Mouse (Mus musculus) adrenal gland, postnatal 4 days (tissue): ENCODE results near the gene Mast4. TPM values are rescaled to one million over a fixed set of nuclear protein-coding genes. Genes with fewer than 3 reads are reported as not detected.
A peak's percentile ranks its signal among the peaks of the same experiment; 100 is the strongest.

ENCODE experiments used
- DNase-seq, 2 experiments: peaks; one replicate each; pipeline ENCODE4 v3.0.0; 2021 to 2022; ENCODE audit warnings: low spot score in 2 of 2, mixed read lengths in 2 of 2
- total RNA-seq, 2 experiments: library from RNA; stranded (reverse); gene quantifications; 2 replicates each; pipeline ENCODE4 v1.2.3; 2021

The Mast4 gene
- total RNA-seq, 2 experiments from 2014 or later: 75.3 to 80.7 TPM

DNA sequence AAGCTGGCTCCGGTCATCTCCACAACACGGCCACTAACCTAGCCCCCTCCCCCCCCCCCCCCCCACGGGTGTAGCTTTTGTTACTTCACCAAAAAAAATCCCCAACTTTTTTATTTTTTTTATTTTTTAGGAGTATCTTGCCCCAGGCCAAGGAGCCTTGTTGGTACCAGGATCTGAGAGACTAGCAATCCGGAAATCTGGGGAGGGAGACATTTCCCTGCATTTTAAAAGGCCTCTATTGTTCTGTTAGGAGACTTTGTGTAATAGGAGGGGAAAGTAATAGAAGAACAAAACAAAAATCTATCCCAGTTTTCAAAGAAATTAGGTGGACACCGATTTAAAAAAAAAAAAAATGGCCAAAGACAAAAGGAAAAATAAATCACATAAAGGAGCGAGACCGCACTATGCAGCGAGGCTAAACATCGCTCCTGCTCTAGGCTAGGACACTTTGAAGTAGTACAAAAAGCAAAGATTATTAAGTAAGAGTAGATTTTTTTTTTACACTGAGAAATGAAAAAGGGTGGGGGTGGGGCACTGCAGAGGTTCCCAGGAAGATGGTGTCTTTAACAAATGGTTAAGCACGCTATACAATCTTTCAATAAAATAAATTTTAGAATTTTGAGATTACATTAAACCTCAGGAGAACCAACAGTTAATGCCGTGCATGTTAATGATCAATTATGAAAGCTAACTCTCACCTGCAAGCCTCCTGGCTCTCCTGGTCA lies 462.8 kb downstream of the Mast4 start:
- DNase-seq: no peak

DNA sequence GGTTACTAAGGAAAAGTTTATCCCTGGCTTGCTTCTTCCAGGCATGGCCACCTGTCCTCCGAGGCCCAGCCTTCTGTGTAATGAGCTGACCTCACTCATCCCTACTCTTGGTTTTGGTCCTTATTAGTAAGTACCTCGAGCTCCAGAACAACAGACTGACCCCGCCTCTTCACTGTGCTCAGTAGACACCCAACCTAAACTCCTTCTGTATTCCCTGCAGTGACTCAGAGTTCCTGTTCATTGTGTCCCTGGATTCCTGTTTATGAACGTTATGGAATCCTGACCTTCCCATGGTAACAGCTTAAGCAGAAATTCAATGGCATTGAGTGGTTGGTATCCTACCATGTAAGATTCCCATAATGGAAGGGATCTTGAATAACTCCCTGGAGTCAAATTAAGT lies 464.8 kb downstream of the Mast4 start:
- no peak for DNase-seq

DNA sequence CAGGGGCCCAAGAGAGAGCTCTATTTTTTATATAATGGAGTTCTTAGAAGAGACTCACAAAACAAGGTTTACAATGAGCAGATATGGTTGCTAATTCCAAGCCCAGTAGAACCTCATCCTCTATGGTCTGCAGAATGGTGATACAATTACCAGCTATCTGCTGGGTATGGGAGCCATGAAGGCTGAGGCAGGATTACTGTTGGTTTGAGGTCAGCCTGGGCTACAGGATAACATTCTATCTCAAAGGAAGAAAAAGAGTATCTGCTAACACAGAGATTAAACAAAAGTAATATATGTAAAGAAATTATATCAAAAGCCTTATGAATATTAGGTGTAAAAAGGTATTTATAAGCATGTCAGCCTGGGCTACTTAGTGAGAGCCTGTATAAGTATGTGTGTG lies 467.5 kb downstream of the Mast4 start:
- DNase-seq: no peak

DNA sequence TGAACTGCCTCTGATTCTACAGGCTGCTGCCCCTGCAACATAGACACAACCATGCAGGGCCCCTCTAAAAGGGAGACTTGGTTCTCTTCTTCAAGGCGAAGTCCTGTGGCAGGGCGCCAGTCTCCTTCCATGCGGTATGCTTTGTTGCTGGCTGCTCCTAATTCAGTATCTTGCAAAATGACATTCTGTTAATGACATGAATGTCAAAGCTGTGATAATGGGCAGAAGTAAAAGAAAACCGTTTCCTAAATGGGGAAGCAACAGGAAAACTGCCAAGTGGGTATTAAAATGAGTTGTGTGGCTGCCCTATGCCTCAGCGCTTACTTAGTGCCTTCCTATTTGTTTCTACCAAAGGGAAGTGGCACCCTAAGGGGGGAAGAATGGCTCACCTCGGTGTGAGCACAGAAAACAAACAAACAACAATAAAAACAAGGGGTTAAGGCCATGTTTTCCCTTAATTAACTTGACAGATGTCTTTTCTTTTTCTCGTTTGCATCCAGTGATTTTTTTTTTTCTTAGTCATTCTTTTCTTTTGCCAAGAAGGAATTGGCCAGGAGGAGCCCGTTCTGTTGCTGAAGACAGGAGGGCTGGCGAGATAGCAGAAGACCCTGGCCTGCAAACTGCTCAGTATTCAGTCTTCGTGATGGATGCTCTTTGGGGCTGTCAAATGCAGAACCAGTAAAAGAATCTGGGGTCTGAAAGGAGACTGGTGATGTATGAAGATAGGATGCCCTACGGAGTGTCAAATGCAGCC lies 468.1 kb downstream of the Mast4 start:
- DNase-seq: no peak

DNA sequence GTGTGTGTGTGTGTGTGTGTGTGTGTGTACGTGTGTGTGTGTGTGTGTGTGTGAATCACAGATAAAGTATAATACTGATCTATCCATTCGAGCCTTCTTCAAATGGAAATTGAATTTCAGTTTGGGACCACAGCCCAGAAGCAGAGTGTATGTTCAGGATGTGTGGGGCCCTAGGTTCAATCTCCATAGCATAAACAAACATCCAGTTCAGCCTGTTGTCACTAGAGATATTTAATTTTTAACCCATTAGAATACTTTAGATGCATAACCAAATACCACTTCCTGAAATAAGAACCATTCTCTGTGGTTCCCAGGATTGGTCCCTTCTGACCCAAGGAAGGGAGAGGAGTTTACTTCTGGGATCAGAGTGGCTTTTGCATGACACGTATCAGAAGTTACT lies 468.8 kb downstream of the Mast4 start:
- DNase-seq: no peak

DNA sequence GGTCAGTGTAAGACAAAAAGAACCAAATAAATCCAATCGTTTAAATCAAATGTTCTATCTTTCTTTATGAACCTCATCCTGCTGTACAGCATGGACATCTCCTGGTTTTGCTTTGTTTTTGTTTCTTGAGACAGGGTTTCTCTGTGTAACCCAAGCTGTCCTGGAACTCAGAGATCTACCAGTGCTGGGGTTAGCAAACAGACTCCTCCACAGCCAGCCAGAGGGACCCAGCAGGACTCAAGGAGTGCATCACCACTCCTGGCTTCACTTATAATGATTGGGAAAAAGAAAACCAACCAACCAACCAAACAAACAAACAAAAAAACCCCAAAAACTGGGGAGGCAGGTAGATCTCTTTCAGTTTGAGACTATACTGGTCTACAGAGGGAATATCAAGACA lies 469.5 kb downstream of the Mast4 start:
- no peak for DNase-seq

DNA sequence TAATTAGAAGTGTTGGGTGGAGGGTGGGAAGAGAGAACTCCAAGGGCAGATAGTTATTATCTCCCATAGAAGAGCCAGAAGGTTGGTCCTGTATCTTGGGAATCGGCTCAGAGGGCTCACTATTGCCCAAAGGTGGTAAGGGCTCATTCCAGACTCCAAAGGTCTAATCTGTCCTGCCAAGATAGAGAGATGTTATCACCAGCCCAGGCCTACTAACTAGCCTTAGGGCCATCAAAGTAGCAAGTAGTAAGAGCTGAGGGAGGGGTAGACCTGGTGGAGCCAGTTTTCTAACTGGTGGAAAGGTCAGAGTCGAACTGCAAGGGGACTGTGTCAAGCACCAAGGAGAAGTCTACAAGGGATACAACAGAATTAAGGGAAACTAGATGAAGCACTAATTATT lies 470.2 kb downstream of the Mast4 start:
- no peak for DNase-seq

DNA sequence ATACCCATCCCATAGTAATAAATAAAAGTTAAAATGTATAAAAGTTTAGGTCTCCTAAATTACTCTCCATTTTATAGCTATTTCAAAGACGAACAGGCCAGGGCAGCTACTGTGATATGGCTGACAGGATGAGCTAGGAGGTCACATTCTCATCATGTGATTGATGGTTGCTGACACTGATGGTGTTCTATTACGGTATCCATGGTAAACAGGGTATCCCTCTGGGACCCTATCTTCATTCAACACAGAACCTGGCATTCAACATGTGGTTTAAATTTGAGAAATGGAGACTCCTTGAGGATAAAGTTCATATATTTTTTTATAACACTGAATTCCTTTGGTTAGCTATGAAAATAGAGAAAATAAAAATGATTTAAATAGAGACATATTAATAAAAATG lies 471.3 kb downstream of the Mast4 start:
- no peak for DNase-seq

DNA sequence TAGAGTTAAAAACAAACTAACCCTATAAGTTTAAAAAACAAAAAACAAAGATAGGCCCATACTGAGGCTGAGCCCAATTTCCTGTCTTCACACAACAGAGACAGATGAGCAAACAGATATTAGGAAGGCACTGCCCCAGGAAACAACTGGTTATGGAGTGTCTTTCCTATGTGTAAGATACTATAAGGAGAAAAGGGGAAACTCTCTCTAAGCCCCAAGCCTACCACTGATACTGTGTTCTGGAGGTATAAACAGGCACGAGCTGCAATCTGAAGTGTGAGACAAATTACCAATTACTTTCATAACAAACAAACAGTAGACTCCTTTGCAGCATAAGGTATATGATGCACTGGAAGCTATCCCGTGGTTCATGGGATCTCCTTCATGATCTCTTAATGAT lies 471.9 kb downstream of the Mast4 start:
- no peak for DNase-seq

DNA sequence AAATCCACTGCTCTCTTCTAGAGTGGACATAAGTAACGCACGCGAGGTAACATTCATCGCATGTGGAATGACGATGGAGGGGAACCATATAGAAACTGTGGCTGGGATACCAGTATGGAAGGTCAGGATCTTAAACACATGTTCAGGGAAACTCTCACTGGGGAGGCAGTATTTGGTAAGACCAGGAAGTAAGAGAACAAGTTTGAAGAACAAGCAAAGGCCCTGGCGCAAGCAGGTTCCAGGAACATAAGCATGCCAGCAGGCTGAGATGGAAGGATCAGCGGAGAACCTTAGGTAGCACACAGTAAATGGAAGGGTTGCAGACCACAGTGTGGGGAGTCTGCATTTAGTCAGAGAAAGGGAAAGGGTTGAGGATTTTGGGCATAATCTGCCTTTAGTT lies 473.6 kb downstream of the Mast4 start:
- no peak for DNase-seq

DNA sequence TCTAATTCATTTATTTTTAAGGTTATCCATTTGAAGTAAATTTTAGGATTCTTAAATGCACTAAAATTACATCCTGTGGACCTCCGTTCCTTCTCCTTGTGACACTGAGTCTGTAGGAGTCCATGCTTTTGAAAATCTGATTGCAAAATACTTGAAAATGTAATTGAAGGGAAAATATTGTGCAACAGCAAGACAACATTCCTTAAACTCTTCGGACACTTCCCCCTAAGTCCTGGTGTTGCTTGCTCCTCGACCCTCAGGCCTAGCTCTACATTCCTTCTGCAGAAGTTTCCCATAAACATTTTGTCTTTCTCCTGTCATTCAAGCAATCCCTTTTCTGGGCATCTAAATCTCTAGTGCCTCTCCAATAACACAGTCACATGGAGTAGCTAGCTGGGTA lies 474.2 kb downstream of the Mast4 start:
- no peak for DNase-seq

DNA sequence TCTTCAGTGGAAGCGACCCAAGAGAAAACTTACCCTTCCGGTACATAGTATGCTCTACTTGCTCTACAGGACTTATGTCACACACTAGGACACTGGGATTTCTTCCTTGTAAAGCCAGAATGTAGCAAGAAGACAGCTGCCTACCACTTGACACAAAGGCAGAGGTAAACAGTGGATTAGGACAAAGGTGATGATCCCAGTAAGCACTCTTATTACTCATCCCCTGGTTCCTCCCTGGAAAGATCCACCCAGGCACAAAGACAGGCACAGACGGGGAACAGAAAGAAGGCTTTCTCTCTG lies 476.8 kb downstream of the Mast4 start:
- no peak for DNase-seq

DNA sequence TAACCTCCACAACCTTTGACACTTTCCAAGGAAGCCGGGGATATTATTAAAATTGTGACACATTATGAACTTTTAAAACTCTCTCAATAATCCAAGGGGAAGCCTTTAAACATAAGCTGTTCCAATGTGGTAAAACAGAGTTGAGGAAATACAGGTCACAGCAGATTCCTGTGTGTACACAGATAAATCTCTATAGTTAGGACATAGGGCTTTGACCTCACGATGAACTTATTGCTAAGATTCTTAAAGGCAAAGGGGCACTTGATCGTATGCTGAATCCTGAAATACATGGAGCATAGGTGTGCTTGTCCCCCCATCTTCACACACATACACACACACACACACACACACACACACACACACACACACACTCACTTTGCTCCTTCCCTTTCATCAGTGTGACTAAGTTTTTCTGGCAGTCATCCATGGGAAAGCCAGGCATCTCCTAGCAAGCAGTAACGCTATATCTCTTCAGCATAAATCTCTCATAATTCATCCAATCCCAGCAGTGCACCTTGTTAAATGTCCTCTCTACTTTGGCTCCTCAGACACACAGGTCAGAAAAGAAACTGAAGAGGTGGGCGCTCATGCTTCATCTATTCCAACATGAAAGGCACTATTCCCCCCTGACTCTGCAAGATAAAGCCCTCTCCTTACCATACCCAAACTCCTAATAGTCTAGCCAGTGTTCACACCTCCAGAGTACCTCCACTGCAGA lies 477.3 kb downstream of the Mast4 start:
- DNase-seq: peak in 1 of 2 experiments; percentile 12

DNA sequence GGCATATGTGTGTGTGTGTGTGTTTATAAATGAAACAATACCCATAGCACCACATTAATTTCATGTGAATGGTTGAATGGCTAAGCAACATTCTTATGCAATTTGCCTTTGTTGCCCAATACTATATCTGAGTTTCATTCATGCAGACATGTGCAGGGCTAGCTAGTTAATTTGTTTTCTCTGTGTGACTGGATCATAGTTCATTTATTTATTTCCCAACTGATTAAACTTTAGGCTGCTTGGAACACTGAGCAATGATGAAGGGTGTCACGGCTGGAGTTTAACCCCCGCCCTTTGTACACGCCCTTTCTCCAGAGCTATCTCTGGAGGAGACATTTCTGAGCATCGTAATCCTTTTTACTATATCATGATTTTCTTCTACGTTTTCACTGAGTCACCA lies 481.4 kb downstream of the Mast4 start:
- DNase-seq: no peak

DNA sequence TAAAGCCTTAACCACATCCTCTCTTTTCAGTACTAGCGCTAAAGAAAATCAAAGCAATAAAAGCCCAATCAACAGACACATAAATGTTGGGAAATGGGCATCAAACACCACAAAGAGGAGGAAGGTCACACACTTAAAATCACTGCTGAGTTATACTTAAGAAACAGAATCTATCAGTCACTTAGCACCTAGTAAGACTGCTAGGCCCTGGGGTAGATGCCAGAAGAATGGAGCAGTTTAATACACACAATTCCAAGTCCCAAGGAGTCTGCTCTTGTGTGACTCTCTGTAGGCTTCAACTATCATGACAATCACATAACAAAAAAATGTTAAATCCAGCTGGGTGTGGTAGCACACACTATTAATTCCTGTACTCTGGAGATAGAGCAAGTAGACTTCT lies 483.0 kb downstream of the Mast4 start:
- DNase-seq: no peak

DNA sequence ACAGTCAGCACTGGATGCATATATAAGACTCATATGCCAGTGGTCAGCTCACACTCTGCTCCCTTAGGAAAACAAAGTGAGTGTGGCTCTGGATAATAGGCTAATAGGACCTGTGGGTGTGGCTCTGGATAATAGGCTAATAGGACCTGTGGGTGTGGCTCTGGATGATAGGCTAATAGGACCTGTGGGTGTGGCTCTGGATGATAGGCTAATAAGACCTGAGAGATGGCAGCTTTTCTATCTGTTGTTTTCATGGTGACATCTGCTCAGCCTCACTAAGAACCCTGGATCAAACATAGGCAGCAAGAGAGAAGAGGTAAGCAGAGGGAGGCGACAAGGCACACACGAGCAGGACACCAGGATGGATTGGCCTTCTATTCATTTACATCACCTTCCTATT lies 483.7 kb downstream of the Mast4 start:
- DNase-seq: no peak

DNA sequence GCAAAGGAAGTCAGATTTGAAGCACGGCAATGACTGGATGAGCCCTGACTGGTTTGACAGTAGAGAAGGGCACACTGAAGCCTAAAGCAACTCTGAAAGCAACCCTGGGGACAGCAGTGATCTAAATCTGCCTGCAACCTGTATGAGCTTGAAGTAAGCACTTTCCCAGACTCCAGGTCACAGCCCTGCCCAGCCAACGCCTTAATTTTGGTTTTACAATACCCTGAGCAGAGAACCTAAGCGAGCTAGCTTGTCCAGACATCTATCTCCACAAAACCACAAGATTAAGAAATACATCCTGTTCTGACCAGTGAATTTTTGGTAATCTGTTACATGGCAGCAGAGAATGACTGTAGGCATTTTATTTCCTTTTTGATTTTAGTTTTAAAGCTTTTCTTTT lies 485.2 kb downstream of the Mast4 start:
- no peak for DNase-seq

DNA sequence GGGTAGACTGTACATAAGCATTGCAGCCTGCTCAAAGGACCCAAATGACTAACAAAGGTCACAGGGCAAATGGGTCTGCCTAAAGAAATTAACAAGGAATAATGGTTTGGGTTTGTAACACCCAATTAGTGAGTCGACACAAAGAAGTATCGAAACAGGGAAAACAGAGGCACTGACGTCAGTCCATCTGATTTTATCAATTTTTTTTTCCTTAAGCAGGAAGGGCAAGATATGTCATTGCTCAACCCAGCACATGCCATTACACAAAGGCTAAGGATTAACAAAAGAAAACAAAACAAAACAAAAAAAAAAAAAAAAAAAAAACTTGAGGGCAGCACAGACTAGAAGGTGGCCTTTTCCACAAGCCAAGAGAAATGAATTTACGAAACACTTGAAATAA lies 487.8 kb downstream of the Mast4 start:
- DNase-seq: no peak

DNA sequence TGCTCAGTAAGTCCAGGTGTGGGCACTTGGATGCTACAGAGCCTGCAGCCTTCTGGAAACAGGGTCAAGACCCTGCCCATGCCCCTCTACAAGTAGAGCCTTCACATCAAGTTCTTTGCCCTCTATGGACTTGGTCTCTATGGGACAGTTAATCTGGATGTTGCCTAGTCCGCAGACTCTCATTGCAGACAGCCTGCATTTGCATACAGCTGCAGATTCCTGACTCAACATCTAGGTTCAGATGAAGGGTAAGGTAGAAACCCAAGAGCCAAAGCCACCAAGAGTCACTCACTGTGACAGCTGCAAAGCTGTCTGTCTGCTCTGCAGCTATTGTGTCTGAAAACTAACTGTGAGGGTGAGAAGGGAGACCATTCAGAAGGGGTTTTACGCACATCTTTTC lies 491.6 kb downstream of the Mast4 start:
- DNase-seq: no peak

DNA sequence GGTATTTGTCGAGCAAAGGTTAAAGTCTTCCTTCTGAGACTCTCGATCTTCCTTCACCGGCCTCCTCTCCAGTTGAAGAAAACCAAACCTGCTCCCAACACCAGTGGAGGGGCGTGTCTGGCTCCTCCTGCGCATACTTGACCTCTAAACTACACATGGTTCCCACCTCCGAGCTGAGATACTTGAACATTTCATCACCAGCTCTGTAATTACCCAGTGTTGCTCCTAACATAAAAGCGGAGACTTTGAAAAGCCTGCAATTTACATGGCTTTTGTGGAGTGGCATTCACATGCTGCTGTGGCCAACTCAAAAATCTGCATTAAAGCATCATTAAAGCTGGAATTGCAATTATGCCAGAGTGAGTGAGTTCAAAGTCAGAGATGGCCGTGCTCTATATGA lies 492.1 kb downstream of the Mast4 start:
- no peak for DNase-seq

DNA sequence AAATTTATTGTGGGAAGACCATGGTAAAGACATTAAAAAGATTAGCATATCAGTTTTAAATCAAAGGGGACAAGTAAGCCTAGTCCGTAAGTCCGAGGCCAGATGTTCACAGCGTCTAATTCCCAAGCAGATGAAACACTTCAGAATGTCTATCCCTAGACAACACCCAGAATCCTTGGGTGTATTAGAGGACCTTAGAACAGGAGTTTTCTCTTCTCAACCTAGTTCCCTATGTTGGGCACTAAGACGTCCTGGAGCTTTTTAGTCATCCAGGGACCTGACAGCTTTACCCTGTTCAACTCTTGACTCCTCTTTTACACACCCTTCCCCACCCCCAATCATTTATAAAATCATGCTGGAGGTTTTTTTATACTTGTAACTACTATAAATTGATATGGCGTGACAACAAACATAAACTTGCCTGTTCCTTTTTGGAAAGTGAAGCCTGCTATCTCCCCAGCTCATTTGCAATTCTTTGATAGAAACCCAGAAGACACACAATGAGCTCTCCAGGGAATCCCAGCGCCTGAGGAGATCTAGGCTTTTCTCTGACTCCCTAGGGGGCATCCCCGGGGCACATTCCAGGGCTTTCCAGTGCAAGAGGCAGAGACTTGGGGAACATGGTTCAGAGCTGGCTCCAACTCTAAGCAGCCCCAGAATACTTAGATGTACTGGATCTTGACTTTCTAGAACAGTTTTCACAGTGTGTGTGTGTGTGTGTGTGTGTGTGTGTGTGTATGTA lies 494.4 kb downstream of the Mast4 start:
- no peak for DNase-seq

DNA sequence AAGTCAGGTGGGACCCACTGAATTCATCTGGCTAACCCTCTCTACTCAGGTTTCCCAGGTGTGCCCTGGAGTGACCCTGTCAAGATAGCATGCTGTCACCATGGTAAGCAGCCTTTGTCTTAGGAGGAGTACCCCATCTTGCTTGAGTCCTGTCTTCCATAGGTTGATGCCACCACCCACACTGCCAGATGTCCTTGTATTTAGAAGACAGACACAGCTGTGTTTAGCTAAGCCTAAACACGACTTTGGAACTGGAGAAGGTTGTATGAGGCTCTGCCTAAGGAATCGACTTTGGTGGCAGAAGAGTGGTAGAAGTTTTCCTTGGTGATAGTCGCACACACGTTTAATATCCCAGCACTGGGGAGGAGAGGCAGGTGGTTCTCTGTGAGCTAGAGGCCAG lies 496.9 kb downstream of the Mast4 start:
- no peak for DNase-seq
